Mouse (Mus musculus): ENCODE data around the gene Olfr1179.
"Not testable (repeated sequence)": the region's sequence is repeated elsewhere in the genome, so short reads cannot be mapped to it uniquely, and the experiment has no call there.

The Olfr1179 gene

DNA sequence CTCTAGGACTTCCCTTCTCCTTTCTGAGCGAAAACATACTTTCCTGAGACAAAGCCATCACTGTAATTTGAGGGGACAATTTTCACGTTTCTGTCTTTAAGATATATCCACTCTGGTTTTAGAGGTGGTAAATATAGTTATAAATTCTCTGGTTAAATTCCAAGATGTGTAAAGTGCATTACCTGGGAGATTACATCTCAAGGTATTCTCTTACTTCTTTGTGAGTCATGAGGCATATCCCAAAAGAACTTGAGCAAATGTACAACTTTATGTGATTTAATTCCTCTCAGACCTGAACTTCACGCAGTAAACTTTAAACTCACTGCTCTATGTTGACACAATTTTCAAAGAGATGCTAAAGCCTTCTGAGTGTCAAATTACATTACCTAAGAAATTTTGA is at the start of gene Olfr1179:
Olfr1179 (minus strand) TSS at position 101 of the 400 bp plus-strand sequence.
- no peak for DNase-seq

- not testable (repeated sequence) for DNase-seq
Measured at GRCm38 (mm10) chr2:88454567-88454966, 48.3 kb upstream of the Olfr1179 start, which contains the start of gene Olfr1183. TSS of gene Olfr1183 (plus strand) at chr2:88454867.

DNA sequence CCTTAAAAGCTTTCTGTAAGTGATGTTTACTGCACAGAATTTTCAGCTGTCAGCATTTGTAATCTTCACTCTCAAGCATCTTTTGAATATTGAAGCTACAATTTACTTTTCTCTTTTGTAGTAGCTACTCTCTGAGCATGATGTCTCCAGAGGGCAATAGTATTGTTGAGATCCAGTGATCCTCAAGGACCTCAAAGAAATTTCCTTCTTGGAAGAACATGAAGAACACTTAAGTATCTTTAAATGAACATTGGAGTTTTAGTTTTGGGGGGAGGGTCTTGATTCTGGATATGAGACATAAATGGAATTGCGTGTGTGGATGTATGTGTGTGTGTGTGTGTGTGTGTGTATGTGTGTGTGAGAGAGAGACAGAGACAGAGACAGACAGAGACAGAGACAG is 42.8 kb upstream of the Olfr1179 start, which contains the start of gene Gm13757:
Gm13757 (minus strand) TSS at position 101 of the 400 bp plus-strand sequence.
- no peak for DNase-seq

- no peak for DNase-seq
Measured at GRCm38 (mm10) chr2:88426071-88426470, 19.8 kb upstream of the Olfr1179 start, which contains the start of gene Olfr1181. TSS of gene Olfr1181 (minus strand) at chr2:88426171.

GRCm38 (mm10) chr2:88419051-88419450 is 12.8 kb upstream of the Olfr1179 start, which contains the start of gene Olfr1180:
TSS of gene Olfr1180 (minus strand) at chr2:88419151.
- no peak for DNase-seq

- no peak for DNase-seq
Measured at GRCm38 (mm10) chr2:88386762-88387161, 19.5 kb downstream of the Olfr1179 start, which contains the start of gene Olfr1178. TSS of gene Olfr1178 (plus strand) at chr2:88387062.

- no peak for DNase-seq
Measured at GRCm38 (mm10) chr2:88356304-88356703, 49.9 kb downstream of the Olfr1179 start.
